Mouse (Mus musculus) lung, postnatal 25 days (tissue): ENCODE data around the gene Timm10.

Source experiments
- DNase-seq: peaks from one replicate; pipeline ENCODE4 v3.0.0; 2022; ENCODE audit warnings: low spot score

The Timm10 gene

GRCm38 (mm10) chr2:84819861-84820260 is 6.9 kb upstream of the Timm10 start:
- no peak for DNase-seq

GRCm38 (mm10) chr2:84822552-84822951 is 4.2 kb upstream of the Timm10 start, which contains the start of gene Smtnl1:
Smtnl1 (minus strand) TSS chr2:84822652.
- no peak for DNase-seq

GRCm38 (mm10) chr2:84823237-84823636 is 3.6 kb upstream of the Timm10 start:
- DNase-seq: no peak

DNA sequence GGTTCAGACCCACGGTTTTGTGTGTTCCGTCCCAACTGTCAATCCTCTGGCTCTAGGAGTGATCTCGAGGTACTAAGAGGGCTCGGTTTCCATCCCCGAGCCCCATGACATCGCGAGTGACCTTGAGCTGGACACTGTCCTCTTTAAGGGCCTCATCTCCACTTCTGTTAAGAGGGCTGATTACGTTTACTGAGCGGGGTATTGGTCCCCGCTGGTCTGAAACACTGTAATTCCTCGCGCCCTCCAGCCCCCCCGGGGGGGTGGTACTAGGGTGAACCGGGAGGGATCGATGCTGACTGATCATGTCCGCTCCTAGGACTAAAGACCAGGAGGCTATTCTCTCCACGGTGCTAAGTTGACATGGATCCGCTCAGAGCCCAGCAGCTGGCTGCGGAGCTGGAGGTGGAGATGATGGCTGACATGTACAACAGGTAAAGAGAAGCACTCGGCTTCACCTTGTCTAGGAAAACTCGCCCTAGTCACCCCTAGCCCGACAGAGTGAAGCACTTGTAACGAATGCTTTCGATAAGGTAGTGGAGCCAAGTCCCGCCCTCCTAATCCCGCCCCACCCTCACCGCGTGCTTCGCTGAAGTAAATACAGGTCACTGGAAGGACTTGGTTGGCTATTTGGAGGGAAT is 605 bp downstream of the Timm10 start:
- no peak for DNase-seq

DNA sequence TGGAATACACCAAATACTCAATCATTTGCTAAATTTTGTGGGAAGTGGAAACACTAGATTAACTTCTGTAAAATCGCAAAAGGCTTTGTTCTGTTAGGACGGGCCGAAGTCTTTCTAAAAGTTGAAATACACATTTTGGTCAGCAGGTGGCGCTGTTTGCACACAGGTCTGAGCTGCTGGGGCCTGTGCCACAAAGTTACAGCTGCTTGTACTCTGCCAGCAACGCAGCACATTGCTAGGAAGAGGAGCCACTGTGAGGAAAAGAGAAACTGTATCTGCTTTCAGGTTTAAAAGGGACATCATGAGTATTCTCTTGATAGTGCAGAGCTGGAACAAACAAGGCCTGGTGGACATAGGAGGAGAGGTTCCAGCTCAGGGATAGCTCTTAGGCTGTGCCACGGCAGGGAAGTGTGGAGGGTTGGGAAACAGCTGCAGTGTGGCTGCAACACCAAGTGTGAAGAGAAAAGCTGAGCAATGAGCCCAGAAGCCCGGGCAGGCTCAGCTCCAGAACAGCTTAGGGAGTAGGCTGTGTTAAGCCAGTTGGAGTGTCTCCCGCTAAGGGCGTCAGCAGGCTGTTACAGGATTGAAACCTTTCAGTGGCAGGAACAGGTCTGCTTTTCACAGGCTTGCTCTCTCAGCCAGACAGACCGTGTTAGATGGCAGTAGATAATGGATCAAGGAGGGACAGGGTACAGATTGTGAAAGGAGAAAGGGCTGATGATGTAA is 5.0 kb downstream of the Timm10 start:
- peak; percentile 85 for DNase-seq

DNA sequence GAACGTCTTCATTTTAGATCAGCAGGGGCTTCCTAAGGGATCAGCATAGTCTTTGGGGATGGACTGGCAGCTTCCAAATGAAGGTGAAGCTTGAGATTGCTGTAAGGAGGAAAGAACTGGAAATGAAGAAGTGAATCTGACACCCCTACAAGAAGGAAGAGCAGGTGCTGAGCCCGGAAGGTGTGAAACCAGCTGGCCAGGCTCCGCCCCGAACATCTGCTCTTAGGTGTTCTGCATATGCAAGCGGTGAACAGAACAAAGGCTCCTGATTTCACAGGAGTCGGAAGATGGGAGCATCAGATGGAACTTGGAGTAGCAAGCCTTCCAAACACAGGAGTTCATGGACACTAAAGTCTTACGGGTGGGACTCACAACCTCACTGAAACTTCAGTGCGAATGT is 10.3 kb downstream of the Timm10 start:
- DNase-seq: no peak

GRCm38 (mm10) chr2:84837817-84838592 is 11.2 kb downstream of the Timm10 start:
- DNase-seq: no peak

- no peak for DNase-seq
Measured at GRCm38 (mm10) chr2:84838593-84838949, 11.8 kb downstream of the Timm10 start, which contains the start of gene Slc43a1. Slc43a1 (plus strand) TSS chr2:84838850.

GRCm38 (mm10) chr2:84838993-84839980 is 12.5 kb downstream of the Timm10 start:
- DNase-seq: peak; percentile 21

DNA sequence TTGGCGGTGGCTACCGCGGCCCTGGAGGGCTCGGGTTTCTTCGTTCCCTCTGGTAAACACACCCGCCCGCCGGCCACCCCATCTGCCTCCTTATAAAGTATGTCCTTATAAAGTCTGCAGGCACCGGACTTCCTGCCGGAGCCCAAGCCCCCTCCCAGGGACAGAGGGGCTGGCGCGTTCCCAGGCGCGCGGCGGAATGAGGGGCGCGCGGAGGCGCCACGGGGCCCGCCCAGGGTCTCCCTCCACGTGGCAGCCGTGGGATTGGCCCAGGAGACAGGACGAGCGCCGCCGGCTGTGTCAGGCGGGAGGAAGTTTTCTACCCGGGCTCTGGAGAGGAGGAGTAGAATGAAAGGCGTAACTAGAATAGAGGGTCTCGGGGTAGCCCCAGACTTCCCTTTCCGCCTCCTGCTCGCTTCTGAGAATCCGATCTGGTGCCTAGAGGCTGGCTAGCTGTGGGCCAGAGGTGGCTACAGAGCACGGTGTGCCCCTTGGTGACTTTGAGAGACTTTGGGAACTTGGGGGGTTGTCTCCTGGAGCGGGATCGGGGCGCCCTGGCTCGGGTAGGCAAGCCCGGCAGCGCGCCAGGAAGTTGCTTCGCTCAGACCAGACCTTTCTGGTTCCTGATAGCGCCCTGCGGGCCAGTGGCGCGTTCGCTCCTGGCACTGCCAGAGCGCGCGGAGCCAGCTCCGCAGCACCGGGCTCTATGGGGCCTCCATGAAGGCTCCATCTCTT is 13.4 kb downstream of the Timm10 start:
- DNase-seq: peak; percentile 24

- DNase-seq: no peak
Measured at GRCm38 (mm10) chr2:84840748-84841563, 14.2 kb downstream of the Timm10 start.

GRCm38 (mm10) chr2:84841905-84842304 is 15.1 kb downstream of the Timm10 start:
- DNase-seq: no peak

- DNase-seq: no peak
Measured at GRCm38 (mm10) chr2:84843654-84844053, 16.9 kb downstream of the Timm10 start.

- no peak for DNase-seq
Measured at GRCm38 (mm10) chr2:84845226-84845625, 18.4 kb downstream of the Timm10 start.

- DNase-seq: no peak
Measured at GRCm38 (mm10) chr2:84850407-84851129, 23.8 kb downstream of the Timm10 start.

- DNase-seq: peak; percentile 74
Measured at GRCm38 (mm10) chr2:84851130-84852040, 24.6 kb downstream of the Timm10 start.

DNA sequence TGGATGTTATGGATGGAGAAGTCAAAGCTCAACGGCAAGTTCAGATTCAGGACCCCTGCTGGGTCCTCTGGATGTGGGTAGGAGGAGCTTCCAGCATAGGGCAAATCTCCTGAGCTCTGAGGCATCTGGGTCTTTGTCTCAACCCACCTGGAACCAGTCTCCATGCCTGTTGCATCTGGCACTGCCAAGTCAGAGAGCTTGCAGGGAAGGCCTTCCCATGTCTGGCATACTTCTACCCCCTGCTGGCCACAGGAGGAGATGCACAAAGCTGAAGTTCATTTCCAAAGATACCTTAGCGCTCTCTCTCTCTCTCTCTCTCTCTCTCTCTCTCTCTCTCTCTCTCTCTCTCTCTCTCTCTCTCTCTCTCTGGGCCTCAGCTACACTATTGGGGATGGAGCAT is 28.9 kb downstream of the Timm10 start:
- DNase-seq: peak; percentile 62

GRCm38 (mm10) chr2:84858551-84858950 is 31.8 kb downstream of the Timm10 start:
- no peak for DNase-seq
